Mouse (Mus musculus): ENCODE data around the gene Rbm5. TPM values are rescaled to one million over a fixed set of nuclear protein-coding genes. Genes with fewer than 3 reads are reported as not detected.

Rbm5 gene
- polyA plus RNA-seq, 1 experiment from 2014 or later: 283 TPM

DNA sequence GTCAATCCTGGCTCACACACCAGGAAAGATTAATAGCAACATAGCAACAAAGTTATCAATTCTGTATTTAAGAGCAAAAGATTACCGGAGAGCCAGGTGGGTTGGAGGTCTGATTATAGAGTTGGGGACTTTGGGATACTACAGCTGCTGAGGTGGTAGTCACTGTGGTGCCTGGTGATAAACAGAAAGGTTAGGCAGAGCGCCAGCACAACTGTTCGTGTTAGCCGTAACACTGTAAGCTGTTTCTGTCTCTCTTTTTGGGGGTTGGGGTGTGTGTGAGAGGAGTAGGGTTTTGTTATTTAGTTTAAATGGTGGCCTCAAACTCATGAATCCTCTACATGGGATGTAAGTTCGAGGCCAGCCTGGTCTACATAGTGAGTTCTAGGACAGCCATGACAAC, 20.4 kb downstream of the Rbm5 start:
- Histone ChIP-seq H3K4me3 (no peak overlapping the region), H3K36me3 (peaks cover 94% of the 10 kb centered on the region), H3K4me1 (no peaks in the 10 kb centered on the region), H3K9ac (replicated peaks) (no peak overlapping the region), H3K27me3 (no peaks in the 10 kb centered on the region), H3K4me2 (replicated peaks) (no peak overlapping the region), H3K9me3 (no peaks in the 10 kb centered on the region), H3K27ac (replicated peaks) (no peak overlapping the region)
- 92% methylated on average over 5 of the region's 5 CpGs for WGBS
- no peak for ATAC-seq (replicated peaks)

GRCm38 (mm10) chr9:107748063-107748462, 22.7 kb downstream of the Rbm5 start:
- Histone ChIP-seq H3K36me3 (peaks cover 97% of the 10 kb centered on the region), H3K27ac (replicated peaks) (no peak overlapping the region), H3K4me1 (no peaks in the 10 kb centered on the region), H3K4me2 (replicated peaks) (no peak overlapping the region), H3K27me3 (no peaks in the 10 kb centered on the region), H3K4me3 (no peak overlapping the region), H3K9ac (replicated peaks) (no peak overlapping the region), H3K9me3 (no peaks in the 10 kb centered on the region)
- WGBS: 95% methylated on average over 3 of the region's 3 CpGs
- no peak for ATAC-seq (replicated peaks)

GRCm38 (mm10) chr9:107747310-107747709, 23.5 kb downstream of the Rbm5 start:
- Histone ChIP-seq H3K4me2 (replicated peaks) (no peak overlapping the region), H3K9ac (replicated peaks) (no peak overlapping the region), H3K4me3 (no peak overlapping the region), H3K27ac (replicated peaks) (no peak overlapping the region), H3K9me3 (no peaks in the 10 kb centered on the region), H3K27me3 (no peaks in the 10 kb centered on the region), H3K36me3 (peaks cover 98% of the 10 kb centered on the region), H3K4me1 (no peaks in the 10 kb centered on the region)
- 100% methylated on average over 1 of the region's 1 CpGs for WGBS
- no peak for ATAC-seq (replicated peaks)

- Histone ChIP-seq H3K36me3 (peaks cover 98% of the 10 kb centered on the region), H3K9ac (replicated peaks) (no peak overlapping the region), H3K9me3 (no peaks in the 10 kb centered on the region), H3K4me3 (no peak overlapping the region), H3K27me3 (no peaks in the 10 kb centered on the region), H3K27ac (replicated peaks) (no peak overlapping the region), H3K4me1 (no peaks in the 10 kb centered on the region), H3K4me2 (replicated peaks) (no peak overlapping the region)
- ATAC-seq (replicated peaks): no peak
- 92% methylated on average over 3 of the region's 3 CpGs for WGBS
These were observed 24.1 kb downstream of the Rbm5 start for GRCm38 (mm10) chr9:107746679-107747078.

DNA sequence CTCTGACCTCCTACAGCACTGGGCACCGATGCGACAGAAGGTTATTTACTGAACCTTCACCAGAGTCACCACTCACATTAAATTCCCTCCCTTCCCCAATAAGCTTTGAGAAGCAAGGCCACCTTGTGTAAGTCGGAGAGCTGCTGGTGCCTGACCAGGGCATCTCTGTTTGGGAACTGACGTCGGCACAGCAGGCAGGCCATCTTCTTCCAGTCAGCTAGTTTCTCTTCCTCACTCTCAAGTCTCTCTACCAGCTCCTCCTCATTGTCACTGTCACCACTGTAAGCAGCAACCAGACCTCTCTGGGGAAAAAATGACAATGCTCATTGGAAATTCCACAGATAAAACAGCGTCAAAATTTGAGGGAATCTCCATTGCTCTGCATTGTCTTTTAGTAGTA, 26.7 kb downstream of the Rbm5 start:
- Histone ChIP-seq H3K9ac (replicated peaks) (no peak overlapping the region), H3K9me3 (no peaks in the 10 kb centered on the region), H3K4me3 (no peak overlapping the region), H3K36me3 (peaks cover 98% of the 10 kb centered on the region), H3K27ac (replicated peaks) (no peak overlapping the region), H3K4me1 (no peaks in the 10 kb centered on the region), H3K4me2 (replicated peaks) (no peak overlapping the region), H3K27me3 (no peaks in the 10 kb centered on the region)
- 90% methylated on average over 6 of the region's 6 CpGs for WGBS
- no peak for ATAC-seq (replicated peaks)

DNA sequence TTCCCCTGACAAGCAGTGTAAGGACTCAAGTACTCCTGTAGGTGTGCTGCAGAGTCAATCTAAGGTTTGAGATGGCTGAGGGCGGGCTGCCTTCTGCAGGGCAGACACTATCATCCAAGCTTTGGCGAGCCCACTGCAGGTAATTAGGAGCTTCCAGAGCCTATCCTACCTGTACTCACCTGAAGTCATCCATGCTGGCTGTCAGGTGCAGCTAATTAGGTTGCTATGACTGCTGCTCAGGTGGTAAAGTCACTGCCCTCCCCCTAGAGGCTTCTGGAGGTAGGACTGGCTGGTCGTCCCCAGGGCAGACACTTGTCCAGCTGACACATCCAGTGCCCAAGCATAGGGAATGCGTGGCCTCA, 32.0 kb downstream of the Rbm5 start:
- peak overlapping the region; percentile 41 for H3K27ac ChIP-seq (replicated peaks)
- H3K27me3 ChIP-seq: no peaks in the 10 kb centered on the region
- H3K36me3 ChIP-seq: peaks cover 56% of the 10 kb centered on the region
- H3K9ac ChIP-seq (replicated peaks): no peak overlapping the region
- peaks cover 36% of the 10 kb centered on the region for H3K4me1 ChIP-seq
- no peak overlapping the region for H3K4me2 ChIP-seq (replicated peaks)
- WGBS: 55% methylated on average over 4 of the region's 4 CpGs
- ATAC-seq (replicated peaks): peak; percentile 21; the same call in 1 of the 2 replicates
- no peak overlapping the region for H3K4me3 ChIP-seq
- H3K9me3 ChIP-seq: no peaks in the 10 kb centered on the region

DNA sequence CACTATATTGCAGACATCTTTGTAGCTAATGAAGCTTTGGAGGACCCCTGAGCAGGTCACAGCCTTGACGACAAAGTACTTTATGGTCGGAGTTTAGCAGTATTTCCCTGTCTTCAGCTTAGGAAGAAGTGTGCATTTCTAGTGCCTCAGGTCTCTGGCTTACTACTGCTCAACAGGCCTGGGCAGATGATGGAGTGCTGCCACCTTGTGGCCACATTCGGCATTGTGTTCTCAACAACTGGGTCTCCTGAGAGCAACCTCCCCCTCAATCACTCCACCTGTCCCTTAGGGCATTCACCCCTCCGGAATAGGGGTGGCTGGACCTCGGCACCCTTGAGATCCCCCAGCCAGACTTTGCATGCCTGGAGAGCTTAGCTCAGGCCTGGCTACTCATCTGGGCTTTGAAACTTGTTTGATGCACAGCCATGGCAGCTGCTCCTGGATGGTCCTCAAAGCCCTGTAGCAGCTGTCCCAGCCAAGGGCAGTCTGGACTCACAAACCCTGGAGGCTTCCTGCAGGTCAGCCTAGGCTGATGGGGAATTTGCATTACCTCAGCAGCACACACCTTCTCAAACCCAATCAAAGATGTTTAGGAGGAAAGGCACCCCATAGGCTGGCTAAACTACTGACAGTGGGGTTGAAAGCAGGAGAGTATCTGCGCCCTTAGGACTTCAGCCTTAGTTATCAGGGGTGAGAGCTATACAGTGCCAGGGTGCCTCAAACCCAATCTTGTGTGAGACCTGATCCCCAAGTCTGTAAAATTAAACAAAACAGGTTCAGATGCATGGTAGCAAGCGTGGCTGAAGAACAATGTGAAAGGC, 32.6 kb downstream of the Rbm5 start:
- Histone ChIP-seq H3K27me3 (no peaks in the 10 kb centered on the region), H3K4me2 (replicated peaks) (no peak overlapping the region), H3K4me1 (peaks cover 36% of the 10 kb centered on the region), H3K27ac (replicated peaks) (peak overlapping the region; percentile 41), H3K4me3 (no peak overlapping the region), H3K9me3 (no peaks in the 10 kb centered on the region), H3K36me3 (peaks cover 50% of the 10 kb centered on the region), H3K9ac (replicated peaks) (no peak overlapping the region)
- ATAC-seq (replicated peaks): peak; percentile 63
- 20% methylated on average over 7 of the region's 7 CpGs for WGBS

DNA sequence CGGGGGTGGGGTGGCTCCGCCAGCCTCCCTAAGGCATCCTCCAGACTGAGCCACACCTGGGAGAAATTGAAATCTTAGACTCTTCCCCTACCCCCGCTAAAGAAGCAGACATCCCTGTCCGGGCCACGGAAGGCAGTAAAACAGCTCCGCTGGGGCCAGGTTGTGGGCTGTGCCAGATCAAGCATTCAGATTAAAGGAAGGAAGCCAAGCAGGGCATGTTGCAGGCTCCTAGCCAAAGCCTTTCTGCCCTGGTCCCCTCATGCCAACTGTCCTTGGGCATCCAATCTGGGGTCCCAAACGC, 34.7 kb downstream of the Rbm5 start:
- H3K36me3 ChIP-seq: peaks cover 29% of the 10 kb centered on the region
- no peaks in the 10 kb centered on the region for H3K27me3 ChIP-seq
- ATAC-seq (replicated peaks): no peak
- H3K4me3 ChIP-seq: peak overlapping the region; percentile 4; the same call in 1 of the 2 replicates
- peak overlapping the region; percentile 57; the same call in 1 of the 2 replicates for H3K27ac ChIP-seq (replicated peaks)
- WGBS: 5% methylated on average over 7 of the region's 7 CpGs
- peak overlapping the region; percentile 43 for H3K4me2 ChIP-seq (replicated peaks)
- peak overlapping the region; percentile 30 for H3K9ac ChIP-seq (replicated peaks)
- H3K4me1 ChIP-seq: peaks cover 36% of the 10 kb centered on the region
- H3K9me3 ChIP-seq: no peaks in the 10 kb centered on the region

DNA sequence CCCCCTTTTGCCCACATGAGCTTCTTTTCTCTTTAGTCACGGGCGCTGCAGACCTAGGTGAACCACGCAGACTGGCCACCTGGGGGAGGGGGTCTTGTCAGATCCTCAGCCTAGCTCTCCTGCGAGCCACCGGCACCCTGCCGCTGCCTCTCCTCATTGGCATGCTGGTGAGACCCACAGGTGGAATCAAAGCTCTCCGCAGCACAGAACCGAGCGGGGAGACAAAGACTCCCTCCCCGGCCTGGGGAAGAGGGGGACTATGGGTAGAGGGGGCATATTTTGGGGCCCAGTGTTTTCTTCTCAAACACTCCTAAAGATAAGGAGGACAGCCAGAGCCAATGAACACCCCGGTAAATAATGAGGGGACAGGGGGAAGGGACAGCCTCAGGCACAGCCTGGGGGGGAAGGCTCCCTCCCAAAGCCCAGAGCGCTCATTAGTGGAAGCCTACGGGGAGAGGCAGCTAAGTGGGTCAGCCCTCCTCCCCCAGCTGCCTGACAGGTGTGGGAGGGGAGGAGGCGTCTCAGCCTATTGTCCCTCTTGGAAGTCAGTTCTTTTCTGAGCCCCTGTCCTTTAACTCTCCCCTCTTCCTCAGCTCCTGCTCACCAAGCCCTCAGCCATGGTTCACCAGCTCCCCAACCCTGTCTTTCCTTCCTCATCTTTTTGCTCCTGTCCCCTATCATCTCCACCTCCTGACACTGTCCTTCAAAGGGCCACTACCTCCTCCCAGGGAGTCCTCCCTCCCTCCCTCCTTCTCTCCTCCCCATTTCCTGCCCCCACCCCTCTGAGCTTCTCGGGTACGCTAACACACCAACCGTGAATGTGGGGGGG, 35.2 kb downstream of the Rbm5 start:
- Histone ChIP-seq H3K4me2 (replicated peaks) (peak overlapping the region; percentile 43), H3K27ac (replicated peaks) (peak overlapping the region; percentile 57), H3K9me3 (no peaks in the 10 kb centered on the region), H3K9ac (replicated peaks) (peak overlapping the region; percentile 30), H3K27me3 (no peaks in the 10 kb centered on the region), H3K4me1 (peaks cover 40% of the 10 kb centered on the region), H3K4me3 (peak overlapping the region; percentile 4; the same call in 1 of the 2 replicates), H3K36me3 (peaks cover 24% of the 10 kb centered on the region)
- 3% methylated on average over 17 of the region's 17 CpGs for WGBS
- no peak for ATAC-seq (replicated peaks)

- H3K27ac ChIP-seq (replicated peaks): peak overlapping the region; percentile 59
- H3K4me2 ChIP-seq (replicated peaks): no peak overlapping the region
- H3K4me1 ChIP-seq: peaks cover 50% of the 10 kb centered on the region
- WGBS: 14% methylated on average over 7 of the region's 7 CpGs
- H3K36me3 ChIP-seq: peaks cover 14% of the 10 kb centered on the region
- ATAC-seq (replicated peaks): no peak
- no peaks in the 10 kb centered on the region for H3K9me3 ChIP-seq
- no peaks in the 10 kb centered on the region for H3K27me3 ChIP-seq
- H3K4me3 ChIP-seq: no peak overlapping the region
- no peak overlapping the region for H3K9ac ChIP-seq (replicated peaks)
These were observed 36.2 kb downstream of the Rbm5 start for GRCm38 (mm10) chr9:107734567-107734971.

GRCm38 (mm10) chr9:107729709-107730108, 41.1 kb downstream of the Rbm5 start:
- no peaks in the 10 kb centered on the region for H3K36me3 ChIP-seq
- H3K27ac ChIP-seq (replicated peaks): peak overlapping the region; percentile 63
- no peak overlapping the region for H3K4me2 ChIP-seq (replicated peaks)
- H3K4me3 ChIP-seq: no peak overlapping the region
- H3K27me3 ChIP-seq: no peaks in the 10 kb centered on the region
- peaks cover 37% of the 10 kb centered on the region for H3K4me1 ChIP-seq
- H3K9ac ChIP-seq (replicated peaks): no peak overlapping the region
- 0 out of 2 replicates have a peak, but pooled peaks have one; percentile 18 for ATAC-seq (replicated peaks)
- WGBS: 4% methylated on average over 3 of the region's 3 CpGs
- no peaks in the 10 kb centered on the region for H3K9me3 ChIP-seq

GRCm38 (mm10) chr9:107728919-107729670, 41.7 kb downstream of the Rbm5 start:
- Histone ChIP-seq H3K4me1 (peaks cover 35% of the 10 kb centered on the region), H3K4me3 (no peak overlapping the region), H3K9ac (replicated peaks) (no peak overlapping the region), H3K9me3 (no peaks in the 10 kb centered on the region), H3K4me2 (replicated peaks) (no peak overlapping the region), H3K36me3 (no peaks in the 10 kb centered on the region), H3K27me3 (no peaks in the 10 kb centered on the region), H3K27ac (replicated peaks) (peak overlapping the region; percentile 63)
- 73% methylated on average over 6 of the region's 6 CpGs for WGBS
- no peak for ATAC-seq (replicated peaks)

All from forebrain, embryonic 15.5 days (tissue).